Mouse (Mus musculus) cerebellum, adult 9-10 months (tissue): Measurements from ENCODE around the gene C7.

ENCODE experiments used
- DNase-seq: peaks from one replicate; pipeline ENCODE4 v3.0.0; 2022

The C7 gene

DNA sequence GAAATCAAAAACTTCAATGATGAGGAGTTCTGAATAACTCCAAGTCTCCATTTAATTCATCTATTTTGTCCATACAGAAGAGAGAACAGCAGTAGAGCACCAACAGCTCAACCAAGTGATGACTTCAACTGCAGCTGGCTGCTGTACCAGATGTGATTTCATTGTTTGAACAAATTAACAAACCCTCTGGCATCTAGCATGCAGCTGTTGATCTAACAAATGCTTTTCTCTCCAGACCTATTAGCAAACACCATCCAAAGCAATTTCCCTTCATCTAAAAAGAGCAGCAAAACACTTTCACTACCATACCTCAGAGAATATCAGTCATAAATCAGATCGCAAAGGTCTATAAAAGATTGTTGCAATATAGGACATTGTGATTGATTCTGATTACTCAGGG lies 90.2 kb downstream of the C7 start:
- DNase-seq = no peak
